Mouse (Mus musculus) adrenal gland, adult 10 weeks (tissue): ENCODE measurements around the gene Scaf11. TPM values are rescaled to one million over a fixed set of nuclear protein-coding genes. Genes with fewer than 3 reads are reported as not detected.

ENCODE experiments used
- polyA plus RNA-seq: library from polyadenylated mRNA; stranded (reverse); fragments of 350-450 nt; fragmentation: Illumina TruSeq; extraction: RNeasy Lipid Tissue Mini Kit (QIAGEN cat#74804); gene quantifications from one replicate; pipeline ENCODE4 v1.2.3, GENCODE M21; 2014; ENCODE audit warnings: low read depth, low replicate concordance

Scaf11 gene
- 143 TPM for polyA plus RNA-seq

GRCm38 (mm10) chr15:96460730-96461540 is at the start of gene Scaf11:
TSS of gene Scaf11 (minus strand) at chr15:96460843.

Other genes starting within 250 kb of the Scaf11 start
- gene Arid2, start 173.3 kb downstream of the Scaf11 start, polyA plus RNA-seq, result 59.7 TPM
- 13.4 TPM for gene Slc38a1, start 182.1 kb upstream of the Scaf11 start, polyA plus RNA-seq
- gene Slc38a2, start 238.9 kb upstream of the Scaf11 start, polyA plus RNA-seq, result 302 TPM